Mouse (Mus musculus) megakaryocyte, adult 5-6 weeks (primary cell): ENCODE data around the gene Aig1. TPM values are rescaled to one million over a fixed set of nuclear protein-coding genes. Genes with fewer than 3 reads are reported as not detected.
A peak's percentile ranks its signal among the peaks of the same experiment; 100 is the strongest.
"Not testable (repeated sequence)": the region's sequence is repeated elsewhere in the genome, so short reads cannot be mapped to it uniquely, and the experiment has no call there.

ENCODE experiments used
- ATAC-seq: 2 replicates; pipeline ENCODE4 v1.8.0; 2016; ENCODE audit warnings: mild to moderate bottlenecking, inconsistent platforms; ENCODE audit not compliant: poor library complexity, severe bottlenecking
- total RNA-seq, 2 experiments: library from RNA; stranded (forward) in 1 of 2; stranded (reverse) in 1 of 2; fragments of 153-499, 151-499 nt in 1 of 2; fragments of 221-1000, 200-1000 nt in 1 of 2; gene quantifications; 2 replicates each; pipeline versions ENCODE4 v1.2.3 to v1.2.4; 2015 to 2017

Gene Aig1
- total RNA-seq (2015) (6.0 and 7.3 TPM in 2 replicates), total RNA-seq (2017) (3.5 and 4.7 TPM in 2 replicates)

- peak; percentile 91 for ATAC-seq
Observed at GRCm38 (mm10) chr10:13868371-13869321, at the start of gene Aig1. Gene Aig1 (minus strand): TSS chr10:13868980.

GRCm38 (mm10) chr10:13916645-13917342 is 48.0 kb upstream of the Aig1 start:
- ATAC-seq = no peak

GRCm38 (mm10) chr10:13915211-13915610 is 46.4 kb upstream of the Aig1 start:
- no peak for ATAC-seq

GRCm38 (mm10) chr10:13913689-13914088 is 44.9 kb upstream of the Aig1 start:
- no peak for ATAC-seq

- ATAC-seq = no peak
Observed at GRCm38 (mm10) chr10:13906261-13906741, 37.5 kb upstream of the Aig1 start.

GRCm38 (mm10) chr10:13905618-13906017 is 36.8 kb upstream of the Aig1 start:
- ATAC-seq = no peak

GRCm38 (mm10) chr10:13892762-13893161 is 24.0 kb upstream of the Aig1 start:
- not testable (repeated sequence) for ATAC-seq

- no peak for ATAC-seq
Observed at GRCm38 (mm10) chr10:13882975-13883875, 14.4 kb upstream of the Aig1 start.

- ATAC-seq = no peak
Observed at GRCm38 (mm10) chr10:13882490-13882889, 13.7 kb upstream of the Aig1 start.

GRCm38 (mm10) chr10:13878696-13879095 is 9.9 kb upstream of the Aig1 start:
- ATAC-seq = no peak

GRCm38 (mm10) chr10:13875038-13875420 is 6.2 kb upstream of the Aig1 start:
- no peak for ATAC-seq

GRCm38 (mm10) chr10:13874301-13875037 is 5.7 kb upstream of the Aig1 start:
- no peak for ATAC-seq

GRCm38 (mm10) chr10:13870531-13870930 is 1.8 kb upstream of the Aig1 start:
- ATAC-seq = no peak

GRCm38 (mm10) chr10:13869322-13870035 is 699 bp upstream of the Aig1 start:
- peak; percentile 28; the same call in 1 of the 2 replicates for ATAC-seq

- no peak for ATAC-seq
Observed at GRCm38 (mm10) chr10:13866391-13866790, 2.4 kb downstream of the Aig1 start.

- no peak for ATAC-seq
Observed at GRCm38 (mm10) chr10:13861115-13861909, 7.5 kb downstream of the Aig1 start.

GRCm38 (mm10) chr10:13856438-13856837 is 12.3 kb downstream of the Aig1 start:
- no peak for ATAC-seq

- ATAC-seq = no peak
Observed at GRCm38 (mm10) chr10:13855969-13856368, 12.8 kb downstream of the Aig1 start.
